Mouse (Mus musculus): ENCODE measurements around the gene Cckar.

DNA sequence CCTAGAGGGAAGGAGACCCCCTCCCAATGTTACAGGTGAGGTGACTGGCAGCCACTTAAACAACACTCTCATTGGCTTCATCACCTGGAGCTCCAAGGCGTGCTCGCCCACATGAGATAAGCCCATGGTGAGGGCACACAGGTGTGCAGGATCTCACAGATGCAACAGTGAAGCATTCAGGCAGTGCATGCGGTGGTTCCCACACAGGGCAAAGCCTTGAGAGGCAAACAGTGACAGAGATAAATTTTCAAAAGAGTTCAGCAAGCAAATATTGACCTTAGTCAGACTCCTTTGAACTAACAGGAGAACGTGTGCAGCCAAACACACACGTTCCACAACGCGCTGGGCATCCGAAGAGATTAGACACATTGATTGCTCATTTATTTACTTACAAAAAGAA lies 30.8 kb downstream of the Cckar start:
- TF ChIP-seq POLR2A (IDR thresholded peaks at IDR 0.05; ENCODE audit: borderline replicate concordance, low read depth, low read length) = no peak
- no peak for TF ChIP-seq CTCF (IDR thresholded peaks at IDR 0.05; ENCODE audit: low read depth, low read length)
